In genomic region chr9:61324354-61324753, GRCm38 (mm10) we compare ENCODE assay signal across 18 mouse cellular contexts. TPM values are rescaled to one million over a fixed set of nuclear protein-coding genes. Genes with fewer than 3 reads are reported as not detected.
DNase-seq lines count a peak whose midpoint lies in the region; ATAC-seq and TF ChIP-seq lines count a peak whose summit lies in the region.
"Had no signal": no experiment of that assay in that cellular context is flagged by ENCODE, and none has a peak within 500 bp of the region (broad histone marks: within the 10 kb centered on the region; RNA-seq: fewer than 3 reads in every experiment).

No protein-coding gene starts in this region.

- no peak for TF ChIP-seq CTCF in midbrain, postnatal 0 days (IDR thresholded peaks at IDR 0.05)

- H3K4me2 ChIP-seq in hindbrain, embryonic 12.5 days (replicated peaks): peak overlapping the region; percentile 7
- no peak overlapping the region for H3K4me2 ChIP-seq in midbrain, postnatal 0 days (ENCODE audit: low read depth, low read length, poor library complexity, severe bottlenecking)
- H3K4me2 ChIP-seq: embryonic facial prominence, embryonic 12.5 days; intestine, embryonic 15.5 days; limb, embryonic 15.5 days; lung, embryonic 14.5 days had no signal

- no peak overlapping the region for H3K4me3 ChIP-seq in hindbrain, embryonic 12.5 days
- no peak overlapping the region for H3K4me3 ChIP-seq in midbrain, postnatal 0 days (ENCODE audit: low read depth, low read length)
- H3K4me3 ChIP-seq: embryonic facial prominence, embryonic 12.5 days; intestine, embryonic 15.5 days; limb, embryonic 15.5 days; megakaryocyte, embryonic 14.5 days had no signal

- 5% methylated on average over 12 of the region's 12 CpGs for WGBS in hindbrain, embryonic 12.5 days
- 19% methylated on average over 12 of the region's 12 CpGs for WGBS in midbrain, postnatal 0 days

- H3K36me3 ChIP-seq in hindbrain, embryonic 12.5 days: no peaks in the 10 kb centered on the region
- no peaks in the 10 kb centered on the region for H3K36me3 ChIP-seq in midbrain, postnatal 0 days (ENCODE audit: insufficient read depth, low read length)
- H3K36me3 ChIP-seq: embryonic facial prominence, embryonic 12.5 days; intestine, embryonic 15.5 days; limb, embryonic 15.5 days had no signal

- peak; percentile 51 for DNase-seq in embryo, embryonic 10 days (ENCODE audit: low spot score)
- DNase-seq in embryo, embryonic 11 days: no peak
- DNase-seq in ES-CJ7 (ENCODE audit: low read depth, low spot score): peak; percentile 16
- peak; percentile 32 for DNase-seq in midbrain, postnatal 0 days (ENCODE audit: low spot score)
- DNase-seq in adrenal gland, adult 2 months: no peak
- DNase-seq in right cerebral cortex, adult 2 months (ENCODE audit: low spot score in 2 of 2): no peak
- DNase-seq in frontal cortex, postnatal 14 days (ENCODE audit: low spot score in 2 of 2): no peak
- DNase-seq: adrenal gland, postnatal 10 days; cerebellum, adult 9-11 months; lung, embryonic 14.5 days; right cerebral cortex, postnatal 14 days; thymus, adult 2 months had no signal

- H3K27me3 ChIP-seq in hindbrain, embryonic 12.5 days: peaks cover 20% of the 10 kb centered on the region
- H3K27me3 ChIP-seq in midbrain, postnatal 0 days (ENCODE audit: insufficient read depth, low read length): 0 out of 2 replicates have a peak, but pooled peaks cover 4% of the 10 kb centered on the region
- H3K27me3 ChIP-seq: intestine, embryonic 15.5 days had no signal

- ATAC-seq in hindbrain, embryonic 12.5 days (ENCODE audit: low FRiP score): peak; percentile 59
- no peak for ATAC-seq in midbrain, postnatal 0 days (ENCODE audit: low FRiP score)
- ATAC-seq: intestine, embryonic 15.5 days had no signal

- H3K27ac ChIP-seq in hindbrain, embryonic 12.5 days: peak overlapping the region; percentile 78; the same call in 1 of the 2 replicates
- H3K27ac ChIP-seq in midbrain, postnatal 0 days (ENCODE audit: low read depth, low read length): no peak overlapping the region
- H3K27ac ChIP-seq: embryonic facial prominence, embryonic 12.5 days; intestine, embryonic 15.5 days; kidney, postnatal 0 days; limb, embryonic 15.5 days had no signal

- H3K9ac ChIP-seq in hindbrain, embryonic 12.5 days: no peak overlapping the region
- no peak overlapping the region for H3K9ac ChIP-seq in midbrain, postnatal 0 days (replicated peaks; ENCODE audit: low read length, poor library complexity, severe bottlenecking)
- H3K9ac ChIP-seq: embryonic facial prominence, embryonic 12.5 days; intestine, embryonic 15.5 days; limb, embryonic 15.5 days; lung, embryonic 14.5 days had no signal

- H3K9me3 ChIP-seq in hindbrain, embryonic 12.5 days (replicated peaks): no peaks in the 10 kb centered on the region
- H3K9me3 ChIP-seq in midbrain, postnatal 0 days (ENCODE audit: low read length): no peaks in the 10 kb centered on the region
- H3K9me3 ChIP-seq: embryonic facial prominence, embryonic 12.5 days; intestine, embryonic 15.5 days; limb, embryonic 15.5 days had no signal

- peaks cover 40% of the 10 kb centered on the region for H3K4me1 ChIP-seq in hindbrain, embryonic 12.5 days
- H3K4me1 ChIP-seq in midbrain, postnatal 0 days (ENCODE audit: insufficient read depth, low read length): peaks cover 6% of the 10 kb centered on the region; the same call in 1 of the 2 replicates

RNA-seq across cellular contexts. Expression of gene Tle3, which starts 47.8 kb away (rescaled TPM):
- 56.3 and 59.9 TPM in 2 replicates for polyA plus RNA-seq in hindbrain, embryonic 12.5 days (2016; fragmentation: Nextera tagmentation; extraction: Ambion mirVana)
- 82.2 and 94.9 TPM in 2 replicates for total RNA-seq in midbrain, postnatal 0 days (2014; rRNA removed)
- polyA plus RNA-seq in midbrain, postnatal 0 days (2015; fragmentation: Nextera tagmentation; extraction: Ambion mirVana): 20.2 and 21.8 TPM in 2 replicates
- total RNA-seq in adrenal gland, adult 2 months (2021): 100 to 1,000 TPM; 106 to 160 TPM
- 193 and 277 TPM in 2 replicates for polyA plus RNA-seq in adrenal gland, adult 2 months (2012; rRNA removed)

Comparison
In these comparisons a context has a peak if more than half of its experiments do, and no peak if none do; other contexts are left out.
1. DNase-seq: peak in embryo, embryonic 10 days (single experiment), ES-CJ7 (single experiment) and midbrain, postnatal 0 days (single experiment); none in embryo, embryonic 11 days (single experiment), adrenal gland, adult 2 months (single experiment), right cerebral cortex, adult 2 months (0 of 2) and frontal cortex, postnatal 14 days (0 of 2).